Mouse (Mus musculus) hindbrain, embryonic 11.5 days (tissue): ENCODE measurements at regions not wholly inside any gene's neighbourhood (a gene's known extent, or its start where the extent isn't known, plus 50 kb on each side); places are given as distances from the start of the nearest gene placed in this dataset.

ENCODE experiments used
- ATAC-seq: fragments of 200-750 bp; cut with Nextera tagmentation; 2 replicates; pipeline ENCODE4 v1.8.0; 2017; ENCODE audit warnings: mild to moderate bottlenecking, moderate TSS enrichment, moderate library complexity; ENCODE audit not compliant: low FRiP score
- DNase-seq: peaks from one replicate; pipeline ENCODE4 v3.0.0-alpha.2; 2015; ENCODE audit warnings: low spot score
- H3K27ac ChIP-seq: fragments of 300-500 bp; sonication (generic); 2 replicates; pipeline ENCODE4 v1.5.1; 2014; ENCODE audit warnings: mild to moderate bottlenecking, low read depth, low read length
- H3K27me3 ChIP-seq: fragments of 300-500 bp; sonication (generic); 2 replicates; pipeline ENCODE4 v1.6.1; 2014; ENCODE audit warnings: mild to moderate bottlenecking, low read length, moderate library complexity, mixed read lengths; ENCODE audit not compliant: control insufficient read depth, insufficient read depth
- H3K36me3 ChIP-seq: fragments of 300-500 bp; sonication (generic); 2 replicates; pipeline ENCODE4 v1.6.1; 2014; ENCODE audit warnings: mild to moderate bottlenecking, low read length, moderate library complexity, mixed read lengths; ENCODE audit not compliant: control insufficient read depth, insufficient read depth
- H3K4me1 ChIP-seq: fragments of 300-500 bp; sonication (generic); replicated peaks from 2 replicates; pipeline ENCODE4 v1.6.1; 2014; ENCODE audit warnings: low read length, mixed read lengths; ENCODE audit not compliant: control insufficient read depth, insufficient read depth
- H3K4me2 ChIP-seq: fragments of 300-500 bp; sonication (generic); replicated peaks from 2 replicates; pipeline ENCODE4 v1.6.1; 2014; ENCODE audit warnings: mild to moderate bottlenecking, low read depth, low read length
- H3K4me3 ChIP-seq: fragments of 300-500 bp; sonication (generic); 2 replicates; pipeline ENCODE4 v1.5.1; 2014; ENCODE audit warnings: low read depth, low read length
- H3K9ac ChIP-seq: fragments of 300-500 bp; sonication (generic); 2 replicates; pipeline ENCODE4 v1.6.1; 2014; ENCODE audit warnings: low read depth, low read length
- H3K9me3 ChIP-seq: fragments of 300-500 bp; sonication (generic); 2 replicates; pipeline ENCODE4 v1.6.1; 2016; ENCODE audit warnings: low read length; ENCODE audit not compliant: control insufficient read depth
- WGBS: fragments of 180-500 bp; shearing (Covaris S2); extraction: QIAGEN DNeasy Blood & Tissue Kit; methylation state at CpG from one replicate; pipeline ENCODE4 v1.1.7; 2014; 5-methylcytosine and 5-hydroxymethylcytosine counted together

GRCm38 (mm10) chr1:19528871-19529270 is 320.2 kb downstream of the Tfap2b start:
- no peak for ATAC-seq
- H3K36me3 ChIP-seq: no peaks in the 10 kb centered on the region
- WGBS: 85% methylated on average over 1 of the region's 1 CpGs
- no peaks in the 10 kb centered on the region for H3K4me1 ChIP-seq
- no peaks in the 10 kb centered on the region for H3K27me3 ChIP-seq
- no peak overlapping the region for H3K9ac ChIP-seq
- no peak overlapping the region for H3K4me2 ChIP-seq
- no peak overlapping the region for H3K4me3 ChIP-seq
- no peaks in the 10 kb centered on the region for H3K9me3 ChIP-seq
- no peak for DNase-seq
- no peak overlapping the region for H3K27ac ChIP-seq

GRCm38 (mm10) chr1:19531406-19531805 is 322.7 kb downstream of the Tfap2b start:
- Histone ChIP-seq H3K4me1 (no peaks in the 10 kb centered on the region), H3K9me3 (no peaks in the 10 kb centered on the region), H3K27me3 (no peaks in the 10 kb centered on the region), H3K4me3 (no peak overlapping the region), H3K36me3 (no peaks in the 10 kb centered on the region), H3K9ac (no peak overlapping the region), H3K4me2 (no peak overlapping the region), H3K27ac (no peak overlapping the region)
- no peak for DNase-seq
- ATAC-seq: no peak
- 82% methylated on average over 1 of the region's 1 CpGs for WGBS

- H3K36me3 ChIP-seq: no peaks in the 10 kb centered on the region
- H3K27me3 ChIP-seq: no peaks in the 10 kb centered on the region
- no peak for DNase-seq
- H3K27ac ChIP-seq: no peak overlapping the region
- no peaks in the 10 kb centered on the region for H3K9me3 ChIP-seq
- no peak for ATAC-seq
- H3K4me3 ChIP-seq: no peak overlapping the region
- H3K4me1 ChIP-seq: no peaks in the 10 kb centered on the region
- WGBS: 51% methylated on average over 2 of the region's 2 CpGs
- H3K9ac ChIP-seq: no peak overlapping the region
- no peak overlapping the region for H3K4me2 ChIP-seq
Measured at GRCm38 (mm10) chr1:19534990-19535389, 326.3 kb downstream of the Tfap2b start.

- no peaks in the 10 kb centered on the region for H3K4me1 ChIP-seq
- no peak overlapping the region for H3K4me2 ChIP-seq
- H3K27me3 ChIP-seq: no peaks in the 10 kb centered on the region
- no peak overlapping the region for H3K4me3 ChIP-seq
- DNase-seq (no peak), ATAC-seq (no peak)
- H3K9ac ChIP-seq: no peak overlapping the region
- H3K36me3 ChIP-seq: no peaks in the 10 kb centered on the region
- WGBS: 68% methylated on average over 1 of the region's 1 CpGs
- H3K27ac ChIP-seq: no peak overlapping the region
- H3K9me3 ChIP-seq: no peaks in the 10 kb centered on the region
Measured at GRCm38 (mm10) chr1:19543011-19543410, 334.3 kb downstream of the Tfap2b start.

GRCm38 (mm10) chr1:19565755-19566154 is 357.0 kb downstream of the Tfap2b start:
- no peak overlapping the region for H3K27ac ChIP-seq
- ATAC-seq (no peak), DNase-seq (no peak)
- H3K4me1 ChIP-seq: no peaks in the 10 kb centered on the region
- H3K27me3 ChIP-seq: no peaks in the 10 kb centered on the region
- H3K9ac ChIP-seq: no peak overlapping the region
- H3K36me3 ChIP-seq: no peaks in the 10 kb centered on the region
- H3K4me3 ChIP-seq: no peak overlapping the region
- H3K9me3 ChIP-seq: no peaks in the 10 kb centered on the region
- H3K4me2 ChIP-seq: no peak overlapping the region
- WGBS: 78% methylated on average over 3 of the region's 3 CpGs

- ATAC-seq: no peak
- DNase-seq: no peak
- Histone ChIP-seq H3K4me2 (no peak overlapping the region), H3K9me3 (no peaks in the 10 kb centered on the region), H3K36me3 (no peaks in the 10 kb centered on the region), H3K27me3 (no peaks in the 10 kb centered on the region), H3K4me3 (no peak overlapping the region), H3K27ac (no peak overlapping the region), H3K4me1 (no peaks in the 10 kb centered on the region), H3K9ac (no peak overlapping the region)
- 71% methylated on average over 12 of the region's 12 CpGs for WGBS
Measured at GRCm38 (mm10) chr1:19583071-19584034, 374.6 kb downstream of the Tfap2b start.

GRCm38 (mm10) chr1:19605506-19605905 is 396.8 kb downstream of the Tfap2b start:
- DNase-seq (no peak), ATAC-seq (no peak)
- H3K4me3 ChIP-seq: no peak overlapping the region
- no peaks in the 10 kb centered on the region for H3K9me3 ChIP-seq
- no peak overlapping the region for H3K9ac ChIP-seq
- no peaks in the 10 kb centered on the region for H3K36me3 ChIP-seq
- no peaks in the 10 kb centered on the region for H3K4me1 ChIP-seq
- H3K27me3 ChIP-seq: no peaks in the 10 kb centered on the region
- WGBS: 86% methylated on average over 7 of the region's 7 CpGs
- no peak overlapping the region for H3K4me2 ChIP-seq
- no peak overlapping the region for H3K27ac ChIP-seq

- Histone ChIP-seq H3K4me1 (no peaks in the 10 kb centered on the region), H3K27ac (no peak overlapping the region), H3K9me3 (no peaks in the 10 kb centered on the region), H3K4me3 (no peak overlapping the region), H3K9ac (no peak overlapping the region), H3K4me2 (no peak overlapping the region), H3K27me3 (no peaks in the 10 kb centered on the region), H3K36me3 (no peaks in the 10 kb centered on the region)
- DNase-seq (no peak), ATAC-seq (no peak)
- WGBS: 71% methylated on average over 4 of the region's 4 CpGs
Measured at GRCm38 (mm10) chr1:19615688-19616087, 407.0 kb downstream of the Tfap2b start.

GRCm38 (mm10) chr1:19639136-19639535 is 430.4 kb downstream of the Tfap2b start:
- H3K27ac ChIP-seq: no peak overlapping the region
- ATAC-seq (no peak), DNase-seq (no peak)
- H3K4me2 ChIP-seq: no peak overlapping the region
- no peak overlapping the region for H3K4me3 ChIP-seq
- H3K4me1 ChIP-seq: no peaks in the 10 kb centered on the region
- 77% methylated on average over 8 of the region's 8 CpGs for WGBS
- H3K36me3 ChIP-seq: no peaks in the 10 kb centered on the region
- H3K9ac ChIP-seq: no peak overlapping the region
- H3K27me3 ChIP-seq: no peaks in the 10 kb centered on the region
- no peaks in the 10 kb centered on the region for H3K9me3 ChIP-seq
